ENCODE assay signal across 8 mouse cellular contexts in genomic region chr5:110449294-110449693, GRCm38 (mm10). TPM values are rescaled to one million over a fixed set of nuclear protein-coding genes. Genes with fewer than 3 reads are reported as not detected.
DNase-seq lines count a peak whose midpoint lies in the region; ATAC-seq lines count a peak whose summit lies in the region.

No protein-coding gene starts in this region.

- intact Hi-C loops in heart, postnatal 36 days (cut with DNase I) = loop anchor here (5.0 kb wide), 1 partner anchor 162 kb away; the partner anchor contains the start of genes Pole and Pxmp2
- intact Hi-C loops in gastrocnemius, postnatal 36 days (cut with DNase I) = no loop called here

- H3K4me3 ChIP-seq in brown adipose tissue, adult 24 weeks (ENCODE audit: insufficient read depth, low read depth, low read length) = peak overlapping the region; percentile 70
- H3K4me3 ChIP-seq in hindbrain, embryonic 14.5 days (replicated peaks; ENCODE audit: low read length) = peak overlapping the region; percentile 90

- peak overlapping the region; percentile 98 for H3K4me2 ChIP-seq in hindbrain, embryonic 14.5 days (replicated peaks)

- 52% methylated on average over 6 of the region's 6 CpGs for WGBS in hindbrain, embryonic 14.5 days

- no peaks in the 10 kb centered on the region for H3K27me3 ChIP-seq in hindbrain, embryonic 14.5 days (ENCODE audit: control insufficient read depth, insufficient read depth, low read length)

- peak; percentile 40 to 52 for DNase-seq in heart, adult 18-20 months
- no peak for DNase-seq in heart, postnatal 36 days
- no peak for DNase-seq in hindbrain, embryonic 14.5 days (ENCODE audit: low spot score)
- peak; percentile 17 for DNase-seq in lung, postnatal 14 days
- DNase-seq in gastrocnemius, postnatal 36 days = no peak
- no peak for DNase-seq in urinary bladder, adult 18-20 months (ENCODE audit: low spot score in 2 of 2)
- DNase-seq in layer of hippocampus, adult 9-11 months = no peak

- H3K9me3 ChIP-seq in hindbrain, embryonic 14.5 days (ENCODE audit: control insufficient read depth, low read length) = no peaks in the 10 kb centered on the region

- H3K36me3 ChIP-seq in hindbrain, embryonic 14.5 days (replicated peaks; ENCODE audit: control insufficient read depth, insufficient read depth) = no peaks in the 10 kb centered on the region

- H3K27ac ChIP-seq in brown adipose tissue, adult 24 weeks (replicated peaks; ENCODE audit: low read depth, low read length) = no peak overlapping the region
- H3K27ac ChIP-seq in hindbrain, embryonic 14.5 days = no peak overlapping the region; the same call in 1 of the 2 replicates

- no peak for ATAC-seq in hindbrain, embryonic 14.5 days (ENCODE audit: low FRiP score)

- no peak overlapping the region for H3K9ac ChIP-seq in hindbrain, embryonic 14.5 days

- peaks cover 11% of the 10 kb centered on the region; the same call in 1 of the 2 replicates for H3K4me1 ChIP-seq in brown adipose tissue, adult 24 weeks (ENCODE audit: control insufficient read depth, insufficient read depth, insufficient read length, low read length)
- H3K4me1 ChIP-seq in hindbrain, embryonic 14.5 days (replicated peaks; ENCODE audit: control insufficient read depth, insufficient read depth, low read length) = peaks cover 24% of the 10 kb centered on the region

RNA-seq across cellular contexts. Expression of gene Fbrsl1, which starts 1.0 kb away (rescaled TPM):
- total RNA-seq in heart, adult 18-20 months (2021) = 10 to 100 TPM; 44.9 to 50.1 TPM
- 10 to 100 TPM; 38.5 to 50.5 TPM for total RNA-seq in heart, postnatal 36 days (2021)
- 10.4 and 12.2 TPM in 2 replicates for polyA plus RNA-seq in brown adipose tissue, adult 24 weeks (2012; ENCODE audit: insufficient read depth, insufficient read length, missing spikeins)
- 23.8 and 24.8 TPM in 2 replicates for polyA plus RNA-seq in hindbrain, embryonic 14.5 days (2014; fragmentation: Nextera tagmentation; extraction: Ambion mirVana)
- total RNA-seq in gastrocnemius, postnatal 36 days (2021) = 10 to 100 TPM; 30.4 to 32.9 TPM

Comparison
In these comparisons a context has a peak if more than half of its experiments do, and no peak if none do; other contexts are left out.
1. DNase-seq: peak in heart, adult 18-20 months (2 of 2) and lung, postnatal 14 days (single experiment); none in heart, postnatal 36 days (0 of 2), hindbrain, embryonic 14.5 days (single experiment), gastrocnemius, postnatal 36 days (0 of 2), urinary bladder, adult 18-20 months (0 of 2) and layer of hippocampus, adult 9-11 months (single experiment).